Mouse (Mus musculus) brain, embryonic 14.5 days (tissue): ENCODE results near the gene C1qtnf3. TPM values are rescaled to one million over a fixed set of nuclear protein-coding genes. Genes with fewer than 3 reads are reported as not detected.

Source experiments
- DNase-seq: peaks from one replicate; pipeline ENCODE4 v3.0.0-alpha.2; 2011; ENCODE audit warnings: low read depth
- CTCF ChIP-seq: fragments of 200-500 bp; IDR thresholded peaks from 2 replicates; pipeline ENCODE4 v1.5.1; 2012; ENCODE audit warnings: inconsistent platforms, mild to moderate bottlenecking, moderate library complexity, borderline replicate concordance; ENCODE audit not compliant: insufficient read depth, insufficient read length; ENCODE audit errors: extremely low read depth
- POLR2A ChIP-seq: fragments of 200-500 bp; IDR thresholded peaks from 2 replicates; pipeline ENCODE4 v1.6.1; 2012; ENCODE audit warnings: mild to moderate bottlenecking, inconsistent platforms, borderline replicate concordance; ENCODE audit not compliant: poor library complexity, insufficient read depth, insufficient read length, severe bottlenecking; ENCODE audit errors: extremely low read depth
- polyA plus RNA-seq: library from polyadenylated mRNA; depleted of rRNA; stranded (reverse); fragments of >200 nt; gene quantifications from 2 replicates; pipeline ENCODE4 v1.2.3, GENCODE M21; 2012; rRNA removed

The C1qtnf3 gene
- polyA plus RNA-seq, 1 experiment, result 3.6 TPM

DNA sequence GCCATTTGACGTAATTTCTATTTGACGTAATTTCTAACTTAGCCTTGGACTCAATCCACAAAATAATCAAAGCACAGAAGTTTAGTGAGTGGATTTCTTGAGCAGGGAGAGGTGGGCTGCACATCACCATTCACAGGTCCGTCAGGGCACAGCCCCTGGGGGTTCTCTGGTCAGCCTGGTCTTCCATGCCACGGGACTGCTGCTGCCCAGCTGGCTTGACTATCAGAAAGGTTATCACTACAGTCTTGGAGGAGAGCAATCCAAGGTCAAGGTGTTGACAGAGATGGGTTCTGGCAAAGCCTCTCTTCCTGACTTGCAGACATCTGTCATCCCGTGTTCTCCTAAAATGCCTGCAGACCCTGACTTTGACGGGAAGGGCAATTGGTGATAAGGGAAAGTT is 52.5 kb downstream of the C1qtnf3 start:
- no peak for DNase-seq
- TF ChIP-seq POLR2A, result no peak
- TF ChIP-seq CTCF, result no peak

DNA sequence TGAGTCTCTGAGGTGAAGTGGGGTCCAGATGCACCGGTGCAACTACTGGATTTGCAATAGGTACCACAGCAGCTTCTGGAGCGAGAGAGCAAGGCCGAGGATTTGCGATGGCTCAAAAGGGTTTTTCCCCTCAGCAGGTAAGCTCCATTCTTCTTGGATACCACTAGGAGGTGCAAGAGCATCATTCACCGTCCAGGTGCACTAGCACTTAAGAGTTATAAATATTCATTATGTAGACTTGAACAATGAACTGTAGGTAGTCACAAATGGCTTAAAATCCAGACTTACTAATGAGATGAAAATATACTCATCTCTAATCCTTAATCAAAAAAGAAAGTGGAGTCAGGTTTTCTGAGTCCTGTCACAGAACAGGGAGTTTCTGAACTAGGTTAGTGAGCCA is 56.6 kb downstream of the C1qtnf3 start:
- TF ChIP-seq CTCF (peak; percentile 41; the same call in 1 of the 2 replicates), POLR2A (no peak)
- DNase-seq, result peak; percentile 70

DNA sequence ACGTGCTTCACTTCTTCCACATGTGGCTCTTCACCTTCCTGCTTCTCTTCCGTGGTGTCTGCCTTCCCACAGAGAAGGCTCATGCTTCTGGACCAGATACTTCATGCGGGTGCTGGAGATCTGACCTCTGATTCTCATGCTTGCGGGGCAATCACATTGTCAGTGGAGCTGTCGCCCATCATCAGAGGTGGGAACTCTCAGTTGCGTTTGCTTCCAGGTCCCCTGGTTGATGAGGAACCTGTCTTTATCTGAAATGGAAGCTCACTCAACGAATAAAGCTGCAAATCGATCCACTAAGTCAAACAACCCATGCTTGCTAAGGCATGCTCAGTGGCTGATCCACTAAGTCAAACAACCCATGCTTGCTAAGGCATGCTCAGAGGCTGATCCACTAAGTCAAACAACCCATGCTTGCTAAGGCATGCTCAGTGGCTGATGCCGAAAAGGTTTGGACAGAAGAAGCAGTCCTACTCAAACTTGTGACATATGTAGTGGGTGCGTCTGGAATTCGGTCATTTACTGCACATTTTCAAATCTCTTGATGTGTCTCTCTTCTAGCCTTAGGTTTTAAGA is 58.9 kb downstream of the C1qtnf3 start:
- DNase-seq, result no peak
- no peak for TF ChIP-seq CTCF
- TF ChIP-seq POLR2A, result no peak

DNA sequence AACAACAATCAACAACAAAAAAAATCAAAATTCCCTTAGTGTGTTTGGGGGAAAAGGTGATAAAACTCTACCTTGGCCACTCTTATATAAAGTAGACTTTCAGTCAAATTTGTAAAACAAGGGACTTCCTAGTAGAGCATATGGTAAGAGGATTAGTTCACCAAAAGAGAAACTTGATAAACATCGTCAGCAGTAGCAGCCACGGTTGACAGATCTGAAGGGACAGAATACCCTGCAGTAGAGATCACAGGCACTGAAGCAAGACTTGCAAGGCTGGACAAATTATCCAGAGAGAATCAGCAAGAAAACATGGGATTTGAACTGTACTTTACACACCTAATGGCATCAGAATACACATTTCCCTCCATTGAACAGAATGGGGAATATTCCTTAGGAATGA is 62.8 kb downstream of the C1qtnf3 start:
- no peak for TF ChIP-seq CTCF
- TF ChIP-seq POLR2A, result no peak
- no peak for DNase-seq

DNA sequence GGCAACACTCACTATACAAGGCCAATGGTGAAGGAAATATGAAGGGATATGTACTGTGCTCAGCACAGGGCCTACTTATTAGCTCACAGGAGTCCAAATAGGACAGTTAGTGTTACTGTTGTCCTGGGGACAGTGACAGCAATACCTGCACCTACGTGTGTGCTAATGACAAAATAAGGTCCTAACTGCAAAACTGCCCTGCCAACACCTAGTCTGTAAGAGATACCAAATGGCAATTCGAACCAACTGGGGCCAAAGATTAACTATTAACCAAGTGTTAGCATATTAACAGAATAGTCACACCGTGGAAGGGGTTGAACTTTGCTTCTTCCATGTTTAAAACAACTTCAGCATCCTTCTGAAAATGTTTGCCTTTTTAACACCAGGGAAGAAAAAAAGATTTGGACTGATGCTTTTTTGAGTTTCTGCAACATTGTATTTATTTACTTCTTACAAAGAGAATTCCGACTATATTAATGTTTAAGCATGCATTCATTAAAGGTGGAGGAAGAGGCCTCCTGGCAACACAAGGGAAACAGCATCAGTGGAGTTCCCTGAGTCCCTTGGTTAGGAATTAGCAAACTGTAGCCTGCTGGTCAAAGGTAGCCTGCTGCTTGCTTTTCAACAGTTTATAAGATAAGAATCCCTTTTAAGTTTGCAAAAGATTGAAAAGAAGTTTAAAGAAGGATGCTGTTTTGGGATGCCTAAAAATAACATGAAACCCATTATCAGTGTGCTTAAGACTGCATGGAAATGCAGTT is 74.8 kb downstream of the C1qtnf3 start:
- DNase-seq, result no peak
- TF ChIP-seq POLR2A (no peak), CTCF (no peak)

Other genes starting within 250 kb of the C1qtnf3 start
- 13.6 and 18.9 TPM in 2 replicates for gene Rai14, start 237.7 kb upstream of the C1qtnf3 start, polyA plus RNA-seq
- gene Amacr, start 29.4 kb downstream of the C1qtnf3 start, polyA plus RNA-seq, result 5.6 and 7.8 TPM in 2 replicates
- 0.09 and 0.11 TPM in 2 replicates for gene Slc45a2, start 48.4 kb downstream of the C1qtnf3 start, polyA plus RNA-seq
- gene Rxfp3, start 85.7 kb downstream of the C1qtnf3 start, polyA plus RNA-seq, result 1.0 and 2.3 TPM in 2 replicates
- gene Adamts12, start 112.5 kb downstream of the C1qtnf3 start, polyA plus RNA-seq, result 2.0 and 4.9 TPM in 2 replicates